Mouse (Mus musculus) urinary bladder, postnatal 10 days (tissue): ENCODE data around the gene Trim47.

Source experiments
- DNase-seq: peaks from one replicate; pipeline ENCODE4 v3.0.0; 2022; ENCODE audit warnings: low spot score

Trim47 gene

DNA sequence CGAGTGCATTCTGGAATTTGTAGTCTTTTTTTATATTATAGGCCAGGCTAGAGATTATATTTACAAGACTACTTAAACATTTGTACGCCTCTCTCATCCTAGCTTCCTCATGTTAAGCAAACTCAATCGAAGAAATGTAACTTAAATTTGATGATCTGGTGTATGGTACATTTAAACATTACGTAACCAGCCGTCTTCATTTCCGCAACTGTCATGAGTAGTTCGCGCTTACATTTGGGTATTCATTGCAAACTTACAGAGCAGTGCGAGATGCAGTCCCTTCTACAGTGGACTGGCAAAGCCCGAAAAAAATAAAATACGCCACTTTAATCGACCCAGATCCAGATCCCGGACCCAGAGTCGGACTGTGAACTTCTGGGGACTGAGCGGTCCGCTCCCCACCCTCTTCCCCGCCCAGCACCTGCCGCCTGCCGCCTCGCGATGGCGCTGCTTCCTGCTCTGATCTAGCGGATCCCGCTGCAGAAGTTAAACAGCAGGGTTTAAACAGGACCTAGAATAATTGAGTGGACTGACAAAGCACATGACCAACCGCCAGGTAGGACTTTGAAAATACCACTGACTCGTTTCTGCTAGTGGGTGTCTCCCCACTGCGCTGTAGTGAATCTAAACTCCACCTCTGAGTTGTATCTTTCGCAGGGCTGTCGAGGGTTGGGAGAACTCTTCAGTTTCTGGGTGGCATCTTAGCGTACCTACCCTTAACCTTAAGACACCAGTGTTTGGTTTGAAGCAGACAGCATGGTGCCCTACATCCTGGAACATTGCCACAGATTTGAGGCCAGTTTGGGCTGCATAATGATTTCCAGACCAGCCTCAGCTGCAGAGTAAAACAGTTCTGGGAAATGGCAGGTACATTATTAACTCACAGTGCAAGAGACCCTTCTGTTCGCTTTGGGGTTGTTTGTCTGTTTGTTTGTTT, 39.5 kb downstream of the Trim47 start:
- DNase-seq, result no peak

DNA sequence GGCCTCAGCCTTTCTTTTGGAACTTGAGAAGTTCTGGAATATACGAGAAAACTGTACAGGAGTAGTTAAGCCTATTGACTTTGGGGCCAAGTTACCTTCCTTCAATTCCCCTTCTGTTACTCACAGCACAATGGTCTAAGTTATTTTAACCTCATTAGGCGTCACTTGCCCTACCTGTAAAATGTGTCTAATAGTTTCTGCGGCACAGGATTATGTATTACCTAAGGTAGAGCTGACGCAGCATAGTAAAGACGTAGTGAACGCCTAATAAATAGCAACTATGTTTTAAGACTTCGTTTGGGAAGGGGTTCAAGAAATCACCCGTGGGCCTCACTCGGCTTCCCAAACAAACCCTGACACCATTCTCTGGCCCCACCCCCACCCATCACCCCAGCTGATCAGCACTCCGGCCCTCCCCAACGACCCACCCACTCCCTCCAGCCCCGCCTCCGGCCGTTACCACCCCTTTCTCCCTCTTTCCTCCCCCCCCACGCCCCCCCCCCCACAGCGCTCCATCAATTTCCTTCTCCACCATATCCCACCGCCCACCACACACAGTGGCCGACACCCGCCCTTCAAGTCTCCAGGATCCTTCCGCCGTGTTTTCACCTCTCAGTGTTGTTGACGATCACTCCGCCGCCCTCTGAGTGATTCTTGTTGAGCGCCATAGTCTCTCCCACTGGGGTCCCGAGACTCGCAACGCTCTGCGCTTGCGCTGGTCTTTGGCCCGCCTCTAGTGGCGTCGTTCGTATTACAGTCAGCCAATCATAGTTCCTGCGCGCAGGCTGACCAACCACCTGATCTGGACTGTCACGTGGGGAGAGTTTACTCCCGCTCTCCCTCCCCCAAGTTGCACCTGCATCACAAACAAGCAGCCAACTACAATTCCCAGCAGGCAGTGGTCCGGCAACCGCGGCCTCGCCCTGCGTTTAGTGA, 40.5 kb downstream of the Trim47 start, which contains the start of gene Wbp2:
TSS of gene Wbp2 (minus strand) at position 738 of the 936 bp plus-strand sequence.
- DNase-seq, result peak; percentile 88

DNA sequence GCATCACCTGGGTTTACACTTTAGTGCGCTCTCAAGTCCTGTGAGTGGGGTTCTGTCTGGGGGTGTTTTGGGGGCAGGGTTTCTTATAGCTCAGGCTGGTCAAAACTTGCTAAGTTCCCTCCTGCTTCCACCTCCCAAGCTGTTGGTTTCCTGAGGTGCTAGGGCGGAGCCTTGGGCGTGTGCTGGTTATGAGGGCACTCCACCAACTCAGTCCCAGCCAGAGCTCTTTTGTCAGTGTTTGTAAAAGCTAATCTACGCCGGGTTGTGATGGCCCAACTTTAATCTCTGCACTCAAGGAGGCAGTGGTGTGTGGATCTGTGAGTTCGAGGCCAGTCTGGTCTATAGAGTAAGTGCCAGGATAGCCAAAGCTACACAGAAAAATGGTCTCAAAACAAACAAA, 42.8 kb downstream of the Trim47 start:
- no peak for DNase-seq

DNA sequence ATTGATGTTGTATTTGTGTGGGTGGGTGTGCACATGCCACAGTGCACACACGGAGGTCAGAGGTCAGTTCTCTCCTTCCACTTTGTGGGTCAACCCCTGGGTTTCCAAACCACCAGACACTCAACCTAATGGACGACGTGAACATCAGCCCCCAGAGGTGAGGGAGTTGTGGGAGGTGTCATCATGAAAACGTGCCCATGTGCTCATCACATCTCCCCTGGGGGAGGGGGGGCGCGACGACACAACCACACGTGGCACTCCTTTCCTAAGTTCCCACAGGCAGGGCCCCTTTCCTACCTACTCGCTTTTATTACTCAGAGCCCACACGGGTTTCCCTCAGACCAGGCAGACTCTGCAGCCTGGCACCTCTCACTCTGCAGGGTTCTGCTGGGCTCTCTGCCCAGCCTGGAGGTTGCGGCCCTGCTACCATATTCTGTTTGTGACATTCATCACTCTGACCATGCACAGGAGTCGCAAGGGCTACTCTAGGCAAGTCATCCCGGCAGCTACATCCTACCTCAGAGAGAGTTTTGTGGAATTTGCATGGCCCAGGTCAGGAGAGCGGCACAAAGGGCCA, 43.8 kb downstream of the Trim47 start:
- DNase-seq, result no peak

DNA sequence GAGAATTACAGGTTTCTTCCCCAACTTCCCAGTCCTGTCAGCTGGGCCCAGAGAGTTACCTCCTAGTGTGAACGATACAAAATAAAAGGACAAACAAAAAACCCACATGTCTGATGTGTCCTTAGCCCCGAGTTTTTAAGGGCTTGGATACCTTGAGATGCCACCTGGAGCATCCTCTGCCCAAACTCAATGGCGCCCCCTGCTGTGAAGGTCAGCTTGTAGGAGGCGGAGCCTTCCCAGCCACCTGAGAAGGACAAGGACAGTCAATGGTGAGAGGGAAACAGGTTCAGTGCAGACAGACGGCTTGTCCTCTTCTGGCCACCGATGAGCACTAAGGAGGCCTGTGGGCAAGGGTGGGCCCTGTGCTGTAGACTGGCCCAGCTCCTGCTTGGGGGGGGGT, 45.9 kb downstream of the Trim47 start:
- DNase-seq, result no peak

DNA sequence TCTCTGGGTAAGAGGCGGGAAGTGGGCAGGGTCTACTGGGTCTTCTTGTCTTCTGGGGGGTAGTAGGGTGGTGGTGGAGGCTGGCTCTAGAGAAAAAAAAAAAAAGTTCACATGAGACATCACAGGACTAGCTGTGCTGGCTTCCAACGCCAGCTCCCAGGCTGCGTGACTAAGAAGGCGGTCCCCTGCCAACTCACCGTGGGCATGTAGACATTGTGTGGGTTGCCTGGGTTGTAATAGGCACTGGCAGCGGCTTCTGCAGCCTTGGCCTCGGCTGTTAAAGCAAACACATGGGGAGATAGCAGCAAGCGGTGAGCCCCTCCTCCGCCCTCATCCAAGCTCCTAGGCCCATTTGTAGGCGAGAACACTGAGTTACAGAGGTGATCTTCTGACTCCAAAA, 47.5 kb downstream of the Trim47 start:
- DNase-seq, result no peak

DNA sequence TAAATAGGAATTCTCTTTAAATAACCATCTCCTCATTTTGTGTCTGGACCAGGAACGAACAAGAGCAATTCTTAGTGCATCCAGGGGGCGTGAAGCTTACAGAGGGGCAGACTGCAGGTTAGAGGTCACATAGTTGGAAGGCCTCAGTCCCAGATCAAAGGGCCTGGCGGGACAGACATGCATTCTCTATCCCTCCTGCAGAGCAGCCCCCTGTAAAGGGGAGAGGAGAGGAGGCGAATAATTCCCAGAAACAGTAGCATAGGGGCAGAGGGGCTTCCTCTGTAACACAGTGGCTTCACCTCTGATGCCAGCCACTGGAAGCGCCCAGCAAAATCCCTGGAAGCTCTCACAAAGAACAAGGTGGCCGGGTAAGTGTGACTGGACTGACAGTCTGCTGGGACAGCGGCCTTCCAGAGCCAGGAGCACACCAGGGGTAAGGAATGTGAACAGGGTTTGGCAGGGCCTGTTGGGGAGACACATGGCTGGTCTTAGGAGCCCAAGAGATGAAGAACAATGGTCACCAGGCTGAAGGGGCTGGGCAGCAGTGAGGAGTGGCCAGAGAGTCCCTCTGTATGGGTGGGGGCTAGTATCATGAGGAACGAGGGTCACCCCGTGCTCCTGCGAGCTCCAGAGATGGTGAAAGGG, 48.2 kb downstream of the Trim47 start:
- DNase-seq, result no peak

DNA sequence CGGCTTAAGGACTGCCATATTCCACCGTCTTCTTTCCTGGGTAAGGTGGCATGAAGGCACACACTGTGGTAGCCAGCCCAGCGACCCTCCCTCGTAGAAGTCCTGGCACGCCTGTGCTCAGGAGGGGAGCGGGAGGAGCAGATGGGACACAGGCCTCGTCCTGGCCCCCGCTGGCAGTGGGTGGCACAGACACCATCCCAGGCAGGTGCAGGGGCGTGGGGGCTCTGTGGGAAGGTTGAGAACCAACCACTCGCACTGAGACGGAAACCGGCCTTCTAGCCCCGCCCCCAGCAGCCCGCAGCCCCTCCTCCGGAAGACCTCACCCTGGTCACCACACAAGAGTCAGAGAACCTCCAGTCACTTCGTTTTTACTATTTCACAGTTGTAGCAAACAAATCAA, 48.8 kb downstream of the Trim47 start:
- DNase-seq, result no peak

DNA sequence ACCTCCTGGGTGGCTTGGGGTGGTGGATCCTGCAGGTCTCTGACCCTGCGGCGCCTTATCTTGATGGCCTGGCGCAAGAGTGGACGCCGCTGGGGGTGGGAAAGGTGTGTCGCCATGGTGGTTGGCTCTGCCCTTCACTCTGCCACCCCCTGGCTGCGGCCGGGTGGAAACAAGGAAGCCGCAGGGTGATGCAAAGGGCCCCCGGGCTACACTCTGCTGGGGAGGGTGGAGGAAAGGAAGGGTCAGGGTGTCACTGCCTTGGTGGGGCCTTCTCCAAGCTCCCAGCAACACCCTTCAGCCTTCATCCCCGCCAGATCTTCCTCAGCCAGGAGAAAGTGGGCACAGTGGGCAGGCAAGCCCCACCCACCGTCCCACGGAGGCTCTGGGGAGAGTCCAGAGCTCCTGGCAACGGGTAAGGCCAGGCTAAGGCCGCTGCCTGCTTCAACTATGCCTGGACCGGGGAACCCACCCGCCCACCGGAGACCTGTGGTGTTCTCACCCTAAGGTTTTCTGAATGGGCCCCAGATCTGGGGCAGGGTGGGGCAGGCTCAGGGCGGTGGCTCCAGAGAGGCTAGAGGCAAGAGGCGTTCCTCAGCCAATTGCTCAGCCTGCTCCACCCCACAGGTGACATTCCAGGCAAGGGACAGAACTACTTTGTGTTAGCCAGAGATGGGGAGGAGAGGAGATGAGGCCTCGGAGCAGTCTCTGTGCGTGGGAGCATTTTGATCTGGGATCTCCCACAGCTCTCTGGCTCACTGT, 49.4 kb downstream of the Trim47 start, which contains the start of gene Unc13d:
TSS of gene Unc13d (minus strand) at position 516 of the 759 bp plus-strand sequence.
- no peak for DNase-seq

DNA sequence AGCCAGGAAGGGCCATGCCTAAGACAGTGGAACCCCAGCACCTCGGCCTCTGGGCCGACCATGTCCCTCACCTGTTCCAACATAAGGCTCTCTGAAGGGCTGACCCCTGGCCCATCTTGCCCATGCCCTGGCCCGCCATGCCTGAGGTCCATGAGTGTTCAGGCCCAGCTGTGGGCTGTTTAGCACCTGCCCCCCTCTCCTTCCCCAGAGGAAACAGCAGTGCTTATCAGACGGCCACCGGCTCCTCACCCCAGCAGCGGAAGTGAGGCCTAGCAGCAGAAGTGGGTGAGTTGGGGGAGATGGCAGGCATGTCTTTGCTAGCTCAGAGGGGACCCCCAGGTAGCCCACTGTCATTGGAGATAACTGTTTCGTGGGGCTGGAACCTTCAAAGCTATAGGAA, 50.2 kb downstream of the Trim47 start:
- no peak for DNase-seq

DNA sequence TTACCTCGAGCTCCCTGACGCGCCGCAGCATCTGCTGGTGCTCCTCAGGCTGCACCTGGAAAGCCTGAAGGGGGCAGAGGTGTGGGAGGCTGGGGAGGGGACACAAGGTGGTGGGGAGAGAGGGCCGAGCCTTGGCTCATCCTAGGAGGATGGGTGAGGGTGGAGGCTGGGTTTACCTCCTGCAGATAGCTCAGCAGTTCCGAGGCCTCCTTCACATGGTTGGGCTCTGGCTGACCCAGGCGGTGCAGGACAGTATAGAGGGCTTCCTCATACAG, 50.8 kb downstream of the Trim47 start:
- no peak for DNase-seq

DNA sequence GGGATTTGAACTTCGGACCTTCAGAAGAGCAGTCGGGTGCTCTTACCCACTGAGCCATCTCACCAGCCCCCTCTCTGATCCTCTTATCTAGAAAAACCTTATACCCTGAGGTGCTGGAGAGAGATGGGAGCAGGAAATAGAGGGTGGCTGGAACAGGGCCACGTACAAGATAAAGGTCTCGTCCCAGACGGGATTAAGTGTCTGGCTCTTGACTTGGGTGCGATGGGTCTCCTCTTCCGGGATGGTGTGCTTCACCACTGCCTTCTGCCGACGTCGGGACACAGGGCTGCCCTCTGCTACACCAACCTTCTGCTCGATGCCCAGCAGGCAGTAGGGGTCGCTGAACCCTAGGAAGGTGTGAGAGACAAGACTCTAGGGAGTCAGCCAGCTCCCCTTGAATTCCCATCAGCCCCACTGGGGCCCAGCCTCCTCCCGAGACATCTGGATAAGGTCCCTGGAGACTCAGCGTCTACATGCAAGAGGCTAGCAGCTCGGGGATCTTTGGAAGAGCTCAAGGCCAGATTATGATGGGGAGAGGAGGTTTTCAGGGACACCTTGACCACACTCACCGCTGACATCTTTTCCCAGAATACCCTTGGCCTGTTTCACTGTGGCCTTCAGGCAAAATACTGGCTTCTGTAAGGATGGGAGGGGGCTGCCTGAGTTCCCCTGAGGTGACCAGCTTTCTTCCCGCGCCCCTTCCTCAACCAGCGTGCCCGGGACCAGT, 51.3 kb downstream of the Trim47 start:
- DNase-seq, result no peak

DNA sequence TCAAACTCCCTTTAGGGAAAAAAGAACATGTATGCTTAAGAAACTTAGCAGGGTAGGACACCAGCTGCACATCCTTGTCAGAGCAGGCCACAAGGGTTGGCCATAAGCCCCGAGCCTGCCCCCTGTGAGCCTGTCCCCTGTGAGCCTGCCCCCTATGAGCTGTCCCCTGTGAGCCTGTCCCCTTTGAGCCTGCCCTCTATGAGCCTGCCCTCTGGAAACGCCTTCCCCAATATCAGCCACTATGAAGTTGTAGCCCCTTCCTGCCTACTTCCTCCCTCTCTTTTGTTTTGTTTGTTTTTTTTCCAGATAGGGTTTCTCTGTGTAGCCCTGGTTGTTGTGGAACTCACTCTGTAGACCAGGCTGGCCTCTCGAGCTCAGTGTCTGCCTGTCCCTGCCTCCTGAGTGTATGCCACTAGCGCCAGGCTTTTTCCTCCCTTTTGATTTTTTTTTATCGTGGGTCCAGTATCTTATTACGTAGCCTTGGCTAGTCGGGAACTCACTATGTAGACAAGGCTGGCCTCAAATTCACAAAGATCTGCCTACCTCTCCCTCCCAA, 52.5 kb downstream of the Trim47 start:
- no peak for DNase-seq

DNA sequence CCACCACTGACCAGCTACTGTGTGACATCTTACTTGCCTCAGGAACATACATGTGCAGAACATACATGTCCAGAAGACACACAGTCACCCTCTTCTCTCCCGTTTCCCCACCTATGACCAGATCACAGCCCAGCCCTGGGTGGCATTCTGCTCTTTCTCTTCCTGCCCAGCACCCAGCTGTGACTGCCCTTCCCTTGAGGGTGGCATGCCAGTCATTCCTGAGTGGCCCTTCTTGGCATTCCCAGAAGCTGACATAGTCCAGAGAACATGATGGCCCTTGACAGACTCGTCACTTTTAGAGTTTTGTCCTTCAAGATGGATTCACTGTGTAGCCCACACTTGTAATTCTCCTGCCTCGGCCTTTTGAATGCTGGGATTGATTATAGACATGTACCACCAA, 54.4 kb downstream of the Trim47 start:
- DNase-seq, result no peak

DNA sequence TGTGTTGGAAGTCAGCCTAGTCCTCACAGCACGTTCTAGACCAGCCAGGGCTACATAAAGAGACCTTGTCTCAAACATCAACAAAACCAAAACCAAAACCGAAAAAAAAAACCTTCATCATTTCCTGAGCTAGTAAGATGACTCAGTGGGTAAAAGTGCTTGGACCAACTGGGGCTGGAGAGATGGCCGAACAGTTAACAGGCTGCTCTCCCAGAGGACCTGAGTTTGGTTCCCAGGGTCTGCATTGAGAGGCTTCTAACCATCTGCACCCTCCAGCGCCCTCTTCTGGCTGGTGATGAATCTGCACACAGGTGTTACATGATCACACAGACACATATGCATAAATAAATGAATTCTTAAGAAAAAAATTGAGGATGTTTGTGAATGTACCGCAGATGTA, 55.5 kb downstream of the Trim47 start:
- no peak for DNase-seq

DNA sequence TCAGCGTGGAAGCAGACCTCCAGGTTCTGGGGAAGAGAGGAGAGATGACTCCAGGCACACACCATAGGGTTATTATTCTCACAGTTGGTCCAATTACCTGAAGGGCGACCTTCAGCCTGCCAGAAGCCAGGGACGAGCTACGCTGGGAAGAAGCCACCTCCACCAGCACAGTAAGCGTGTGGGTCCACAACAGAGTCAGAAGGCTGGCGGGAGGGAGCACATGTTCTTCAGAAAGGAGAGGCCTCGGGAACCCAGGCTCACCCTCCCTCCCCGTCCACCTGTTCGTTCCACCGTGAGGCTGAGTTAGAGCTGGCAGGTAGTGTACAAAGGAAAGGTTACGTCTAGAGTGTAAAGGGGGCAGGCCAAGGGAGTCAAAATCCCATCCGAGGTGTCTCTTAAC, 61.7 kb downstream of the Trim47 start:
- DNase-seq, result no peak

DNA sequence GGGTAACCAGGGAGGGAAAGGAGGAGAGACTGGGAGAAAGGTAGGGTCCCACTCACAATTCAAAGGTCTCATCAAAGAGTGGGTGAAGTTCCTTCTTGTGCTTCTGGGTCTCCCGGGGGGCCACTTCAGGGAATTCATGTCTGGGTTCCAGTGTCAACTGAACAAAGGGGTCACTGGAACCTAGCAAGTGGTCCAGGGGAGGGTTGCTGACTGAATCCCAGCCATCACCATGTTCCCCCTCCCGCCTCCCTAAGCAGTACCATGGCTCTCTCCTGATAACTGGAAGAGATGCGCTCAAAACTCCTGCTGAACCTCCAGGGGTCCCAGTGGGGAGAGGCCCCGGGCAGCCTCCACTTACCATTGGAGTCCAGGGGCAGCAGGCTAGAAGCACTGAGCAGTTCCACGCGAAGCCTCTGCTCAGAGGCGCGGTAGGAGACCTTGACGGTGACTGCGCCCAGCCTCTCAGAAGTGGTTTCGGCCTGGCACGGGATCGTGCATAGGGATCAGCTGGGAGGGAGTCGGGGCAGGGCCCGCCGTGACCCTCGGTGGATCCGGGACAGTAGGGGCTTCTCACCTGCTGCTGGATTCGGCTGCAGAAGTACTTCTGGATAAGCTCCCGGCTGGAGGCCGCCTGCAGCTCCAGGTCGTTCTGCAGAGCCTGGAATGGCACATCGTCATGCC, 62.7 kb downstream of the Trim47 start:
- no peak for DNase-seq

DNA sequence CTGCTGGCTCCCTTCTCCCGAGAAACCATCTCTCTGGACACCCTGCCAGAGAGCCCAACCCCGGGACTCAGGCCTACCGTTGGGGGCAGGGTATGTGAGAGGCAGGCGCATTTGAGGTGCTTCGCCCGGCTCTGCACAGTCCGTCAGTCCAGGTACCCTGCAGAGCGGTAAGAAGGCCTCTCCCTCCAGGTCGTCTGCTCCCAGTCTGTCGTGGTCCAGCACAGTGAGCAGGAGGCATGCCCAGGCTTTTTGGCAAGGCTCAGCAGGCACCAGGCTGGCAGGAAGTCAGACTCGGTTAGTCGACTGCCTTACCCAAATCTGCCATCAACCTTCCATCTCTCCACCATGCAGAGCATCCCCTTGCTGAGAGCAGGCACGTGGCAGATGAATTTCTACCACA, 63.4 kb downstream of the Trim47 start:
- DNase-seq, result no peak

DNA sequence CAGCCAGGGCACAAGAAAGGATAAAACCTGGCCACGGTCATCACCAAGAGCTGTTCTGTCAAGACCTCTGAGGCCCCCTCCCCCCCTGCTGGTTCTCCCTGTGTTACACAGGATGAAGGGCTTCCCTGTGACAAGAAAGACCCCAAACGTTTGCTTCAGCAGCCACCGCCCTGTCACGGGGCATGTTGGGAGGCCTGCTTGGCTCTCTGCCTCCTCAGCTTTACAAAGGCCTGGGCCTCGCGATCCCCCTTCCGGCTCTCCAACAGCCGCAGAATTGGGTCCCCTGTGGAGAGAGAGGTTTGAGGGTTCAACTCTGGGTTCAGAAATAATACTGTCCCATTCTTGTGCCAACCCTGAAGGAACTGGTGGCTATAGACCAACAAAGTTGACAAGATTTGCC, 64.5 kb downstream of the Trim47 start:
- no peak for DNase-seq
